Comparison of ENCODE assay signal across 9 mouse cellular contexts in genomic region chrX:9519969-9520368, GRCm38 (mm10). TPM values are rescaled to one million over a fixed set of nuclear protein-coding genes. Genes with fewer than 3 reads are reported as not detected.
DNase-seq lines count a peak whose midpoint lies in the region; ATAC-seq and TF ChIP-seq lines count a peak whose summit lies in the region.
"Not testable (repeated sequence)": the region's sequence is repeated elsewhere in the genome, so short reads cannot be mapped to it uniquely, and the experiment has no call there.
"Had no signal": no experiment of that assay in that cellular context is flagged by ENCODE, and none has a peak within 500 bp of the region (broad histone marks: within the 10 kb centered on the region; RNA-seq: fewer than 3 reads in every experiment).

No protein-coding gene starts in this region.

- not testable (repeated sequence) for H3K9ac ChIP-seq in midbrain, embryonic 11.5 days (ENCODE audit: low read length)

- H3K4me3 ChIP-seq in gastrocnemius, adult 2 months; limb, embryonic 10.5 days; midbrain, embryonic 11.5 days (ENCODE audit: low read depth, low read length); small intestine, adult 2 months (ENCODE audit: low read depth, low read length): not testable (repeated sequence)

- H3K4me2 ChIP-seq in midbrain, embryonic 11.5 days, result not testable (repeated sequence)

- TF ChIP-seq CTCF in gastrocnemius, adult 2 months (IDR thresholded peaks at IDR 0.05), result peak; percentile 52
- peak; percentile 28; the same call in 1 of the 2 replicates for TF ChIP-seq CTCF in small intestine, adult 2 months (IDR thresholded peaks at IDR 0.05; ENCODE audit: extremely low read depth, insufficient read length, insufficient replicate concordance, low read depth, low read length)

- DNase-seq in A20 (ENCODE audit: low read depth, low spot score), result peak; percentile 65
- peak; percentile 51 for DNase-seq in adrenal gland, postnatal 25 days
- DNase-seq in embryo, embryonic 10 days (ENCODE audit: low spot score), result peak; percentile 57
- peak; percentile 37 for DNase-seq in gastrocnemius, adult 2 months
- peak; percentile 45 for DNase-seq in limb, embryonic 10.5 days (ENCODE audit: low spot score)
- DNase-seq in midbrain, embryonic 11.5 days (ENCODE audit: low spot score, missing footprints), result peak; percentile 83

- peak; percentile 52 for ATAC-seq in inflammation-experienced regulatory T-cells, adult 6 months
- 0 out of 2 replicates have a peak, but pooled peaks have one; percentile 30 for ATAC-seq in midbrain, embryonic 11.5 days (ENCODE audit: low FRiP score)

- intact Hi-C loops in gastrocnemius, adult 2 months (cut with DNase I), result loop anchor here (5.0 kb wide), 1 partner anchor 183 kb away; no protein-coding TSS in a partner anchor

- 39% methylated on average over 2 of the region's 2 CpGs for WGBS in limb, embryonic 10.5 days
- WGBS in midbrain, embryonic 11.5 days, result 49% methylated on average over 2 of the region's 2 CpGs
- 6% methylated on average over 2 of the region's 2 CpGs for WGBS in small intestine, adult 2 months

- H3K27me3 ChIP-seq in limb, embryonic 10.5 days (ENCODE audit: low read depth, poor library complexity, severe bottlenecking); midbrain, embryonic 11.5 days (ENCODE audit: control insufficient read depth, insufficient read depth, low read length); small intestine, adult 2 months (ENCODE audit: control insufficient read depth, insufficient read depth, low read length): not testable (repeated sequence)

- not testable (repeated sequence) for TF ChIP-seq POLR2A in small intestine, adult 2 months (IDR thresholded peaks at IDR 0.05; ENCODE audit: low read depth, low read length)

- not testable (repeated sequence) for H3K27ac ChIP-seq in gastrocnemius, adult 2 months; limb, embryonic 10.5 days; midbrain, embryonic 11.5 days (ENCODE audit: low read depth, low read length); small intestine, adult 2 months (ENCODE audit: insufficient read depth, low read depth, low read length)

- H3K4me1 ChIP-seq in limb, embryonic 10.5 days; midbrain, embryonic 11.5 days (ENCODE audit: control insufficient read depth, insufficient read depth, low read length); small intestine, adult 2 months (ENCODE audit: control insufficient read depth, insufficient read depth, insufficient read length, low read length): not testable (repeated sequence)

- not testable (repeated sequence) for H3K36me3 ChIP-seq in limb, embryonic 10.5 days; midbrain, embryonic 11.5 days (ENCODE audit: control insufficient read depth, insufficient read depth, low read length); small intestine, adult 2 months (ENCODE audit: control insufficient read depth, insufficient read depth, low read length)

- not testable (repeated sequence) for H3K9me3 ChIP-seq in limb, embryonic 10.5 days (replicated peaks); midbrain, embryonic 11.5 days (ENCODE audit: control insufficient read depth, low read length)

RNA-seq across cellular contexts. Expression of gene Cybb, which starts 32.4 kb away (rescaled TPM):
- total RNA-seq in adrenal gland, postnatal 25 days (2021), result 5.5 and 8.1 TPM in 2 replicates
- 1 to 10 TPM in 1 of 2 experiments, under 1 TPM in 1; 0.77 to 2.8 TPM for total RNA-seq in gastrocnemius, adult 2 months (2021)
- 10 to 100 TPM; 40.1 to 61.9 (median 61.8) TPM for polyA plus RNA-seq in inflammation-experienced regulatory T-cells, adult 6 months (2017; shearing (Covaris generic))
- 0.29 and 0.48 TPM in 2 replicates for polyA plus RNA-seq in limb, embryonic 10.5 days (2016; fragmentation: Nextera tagmentation; extraction: Ambion mirVana)
- 1.1 and 1.4 TPM in 2 replicates for polyA plus RNA-seq in midbrain, embryonic 11.5 days (2014; fragmentation: Nextera tagmentation; extraction: Ambion mirVana)
- polyA plus RNA-seq in small intestine, adult 2 months (2012; rRNA removed), result 0.51 and 0.75 TPM in 2 replicates

RNA-seq across cellular contexts. Expression of gene H2al1o, which starts 52.2 kb away (rescaled TPM):
- not detected in 2 replicates for total RNA-seq in adrenal gland, postnatal 25 days (2021)
- not detected for total RNA-seq in gastrocnemius, adult 2 months (2021)
- not detected for polyA plus RNA-seq in inflammation-experienced regulatory T-cells, adult 6 months (2017; shearing (Covaris generic))
- polyA plus RNA-seq in limb, embryonic 10.5 days (2016; fragmentation: Nextera tagmentation; extraction: Ambion mirVana), result not detected in 2 replicates
- polyA plus RNA-seq in midbrain, embryonic 11.5 days (2014; fragmentation: Nextera tagmentation; extraction: Ambion mirVana), result not detected in 2 replicates
- polyA plus RNA-seq in small intestine, adult 2 months (2012; rRNA removed), result not detected in 2 replicates
- polyA plus RNA-seq: stomach, embryonic 14.5 days had no signal

Comparison
In these comparisons a context has a peak if more than half of its experiments do, and no peak if none do; other contexts are left out.
1. RNA of gene Cybb, which starts 32.4 kb away (polyA plus RNA-seq): 40.1 to 61.9 TPM in inflammation-experienced regulatory T-cells, adult 6 months; 1.1 to 1.4 TPM in midbrain, embryonic 11.5 days, 0.51 to 0.75 TPM in small intestine, adult 2 months and 0.29 to 0.48 TPM in limb, embryonic 10.5 days; every median in the first group is over 10 times any median in the second.
2. Peak in every context shown above with its lines, with median percentiles within 50 percentile points of each other: DNase-seq.